ENCODE assay signal across 8 mouse cellular contexts in genomic region chr8:12671473-12672055, GRCm38 (mm10). TPM values are rescaled to one million over a fixed set of nuclear protein-coding genes. Genes with fewer than 3 reads are reported as not detected.
DNase-seq lines count a peak whose midpoint lies in the region; ATAC-seq and TF ChIP-seq lines count a peak whose summit lies in the region.

No protein-coding gene starts in this region.

- H3K27me3 ChIP-seq in kidney, postnatal 0 days (ENCODE audit: insufficient read depth, low read length) = no peaks in the 10 kb centered on the region
- H3K27me3 ChIP-seq in myocyte (ENCODE audit: control insufficient read depth, insufficient read depth, insufficient read length) = peaks cover 14% of the 10 kb centered on the region

- TF ChIP-seq POLR2A in myocyte (IDR thresholded peaks at IDR 0.05; ENCODE audit: insufficient read length, low read depth) = no peak

- ATAC-seq in erythroid progenitor cell, adult 5-6 weeks (replicated peaks; ENCODE audit: low FRiP score, poor library complexity, severe bottlenecking) = peak; percentile 46
- peak; percentile 77 for ATAC-seq in kidney, postnatal 0 days (replicated peaks; ENCODE audit: low FRiP score, low read depth)

- H3K9ac ChIP-seq in kidney, postnatal 0 days (ENCODE audit: low read depth, low read length) = peak overlapping the region; percentile 92

- DNase-seq in left cerebral cortex, adult 2 months (ENCODE audit: extremely low spot score in 1 of 2, low spot score in 2 of 2) = no peak
- DNase-seq in left cerebral cortex, adult 11 months (ENCODE audit: low spot score) = no peak
- peak; percentile 47 for DNase-seq in R1 (ENCODE audit: low read depth, low spot score)
- peak; percentile 20 for DNase-seq in kidney, postnatal 0 days (ENCODE audit: low spot score)
- no peak for DNase-seq in spleen, postnatal 10 days (ENCODE audit: low spot score in 2 of 2)
- DNase-seq in thymus, postnatal 4 days = no peak

- no peaks in the 10 kb centered on the region for H3K4me1 ChIP-seq in kidney, postnatal 0 days (replicated peaks; ENCODE audit: insufficient read depth, low read length)

- intact Hi-C loops in left cerebral cortex, adult 2 months (cut with DNase I) = loop anchor here (2.0 kb wide), 1 partner anchor 85 kb away; the partner anchor contains the start of gene Atp11a

- H3ac ChIP-seq in myocyte (ENCODE audit: control insufficient read depth, insufficient read length) = peak overlapping the region; percentile 18

- TF ChIP-seq CTCF in left cerebral cortex, adult 2 months (IDR thresholded peaks at IDR 0.05) = no peak
- TF ChIP-seq CTCF in kidney, postnatal 0 days (IDR thresholded peaks at IDR 0.05; ENCODE audit: low read depth) = no peak

- no peaks in the 10 kb centered on the region for H3K9me3 ChIP-seq in kidney, postnatal 0 days (replicated peaks; ENCODE audit: low read length)

- H3K36me3 ChIP-seq in kidney, postnatal 0 days (ENCODE audit: insufficient read depth, low read length) = no peaks in the 10 kb centered on the region
- H3K36me3 ChIP-seq in myocyte (ENCODE audit: control insufficient read depth, insufficient read depth) = no peaks in the 10 kb centered on the region

- WGBS in kidney, postnatal 0 days = under 1% methylated on average over 38 of the region's 38 CpGs

- peak overlapping the region; percentile 89 for H3K4me3 ChIP-seq in left cerebral cortex, adult 2 months
- peak overlapping the region; percentile 98 for H3K4me3 ChIP-seq in kidney, postnatal 0 days (replicated peaks; ENCODE audit: low read depth, low read length)
- peak overlapping the region; percentile 77 for H3K4me3 ChIP-seq in myocyte

- H3K79me2 ChIP-seq in myocyte (ENCODE audit: control insufficient read depth, insufficient read depth) = peaks cover 49% of the 10 kb centered on the region

- H3K27ac ChIP-seq in left cerebral cortex, adult 2 months = peak overlapping the region; percentile 79
- no peak overlapping the region; the same call in 1 of the 2 replicates for H3K27ac ChIP-seq in kidney, postnatal 0 days

- peak overlapping the region; percentile 88 for H3K4me2 ChIP-seq in kidney, postnatal 0 days (ENCODE audit: low read length)
- H3K4me2 ChIP-seq in myocyte (ENCODE audit: low read depth) = peak overlapping the region; percentile 81

TF ChIP-seq in myocyte, 11 proteins besides CTCF, POLR2A, EP300 and RAD21:
- TF ChIP-seq MYOD1 (IDR thresholded peaks at IDR 0.05; ENCODE audit: control insufficient read depth in 1 of 3, insufficient read length in 2 of 3, low read depth in 2 of 3) (no peak), MYOG (IDR thresholded peaks at IDR 0.05; ENCODE audit: control insufficient read depth in 1 of 3, insufficient read depth in 1 of 3, insufficient read length in 2 of 3, low read depth in 2 of 3) (no peak), SRF (IDR thresholded peaks at IDR 0.05; ENCODE audit: control insufficient read depth, insufficient read length, low read depth) (no peak)

RNA-seq across cellular contexts. Expression of gene Tubgcp3, which starts 0.5 kb away (rescaled TPM):
- 10 to 100 TPM; 35.3 to 36.1 TPM for total RNA-seq in left cerebral cortex, adult 2 months (2021)
- total RNA-seq in erythroid progenitor cell, adult 5-6 weeks (2015; ENCODE audit: low replicate concordance) = 58.4 and 65.4 TPM in 2 replicates
- total RNA-seq in erythroid progenitor cell, adult 5-6 weeks (2017; ENCODE audit: low replicate concordance) = 58.9 and 83.2 TPM in 2 replicates
- 28.4 and 32.3 TPM in 2 replicates for polyA plus RNA-seq in kidney, postnatal 0 days (2015; fragmentation: Nextera tagmentation; extraction: Ambion mirVana)
- 14.0 TPM for polyA plus RNA-seq in myocyte (2012; fragmentation: generic; extraction: Trizol)

Comparison
In these comparisons a context has a peak if more than half of its experiments do, and no peak if none do; other contexts are left out.
1. DNase-seq: peak in R1 (single experiment) and kidney, postnatal 0 days (single experiment); none in left cerebral cortex, adult 2 months (0 of 2), left cerebral cortex, adult 11 months (single experiment), spleen, postnatal 10 days (0 of 2) and thymus, postnatal 4 days (single experiment).
2. Peak in every context shown above with its lines, with median percentiles within 50 percentile points of each other: H3K4me3 ChIP-seq.